Mouse (Mus musculus): ENCODE results near the gene Olfr891. TPM values are rescaled to one million over a fixed set of nuclear protein-coding genes. Genes with fewer than 3 reads are reported as not detected.
"Not testable (repeated sequence)": the region's sequence is repeated elsewhere in the genome, so short reads cannot be mapped to it uniquely, and the experiment has no call there.

The Olfr891 gene
- total RNA-seq (2021): not detected
- long read RNA-seq, experiment 1: 0 reads
- long read RNA-seq, experiment 2: 0 reads

GRCm38 (mm10) chr9:38180721-38181120 lies at the start of gene Olfr891:
TSS of gene Olfr891 (minus strand) at chr9:38180821.
- no peak for DNase-seq (ENCODE audit: low spot score)

- no peak for DNase-seq (ENCODE audit: low spot score)
Measured at GRCm38 (mm10) chr9:38217755-38218154, 37.1 kb upstream of the Olfr891 start, which contains the start of gene Olfr894. TSS of gene Olfr894 (plus strand) at chr9:38218055.

- DNase-seq (ENCODE audit: low spot score): no peak
Measured at GRCm38 (mm10) chr9:38208065-38208464, 27.4 kb upstream of the Olfr891 start, which contains the start of gene Olfr893. TSS of gene Olfr893 (plus strand) at chr9:38208365.

GRCm38 (mm10) chr9:38168341-38168740 lies 12.3 kb downstream of the Olfr891 start:
- DNase-seq (ENCODE audit: low spot score): not testable (repeated sequence)

- no peak for DNase-seq (ENCODE audit: low spot score)
Measured at GRCm38 (mm10) chr9:38142217-38142616, 38.4 kb downstream of the Olfr891 start, which contains the start of gene Olfr890. TSS of gene Olfr890 (plus strand) at chr9:38142517.

Other genes starting within 250 kb of the Olfr891 start
- gene Olfr881, start 189.0 kb downstream of the Olfr891 start, total RNA-seq (2021): not detected
- not detected for gene Olfr883, start 155.0 kb downstream of the Olfr891 start, total RNA-seq (2021)
- gene Olfr884, start 134.3 kb downstream of the Olfr891 start, total RNA-seq (2021): not detected
- gene Olfr885, start 119.5 kb downstream of the Olfr891 start, total RNA-seq (2021): not detected
- gene Olfr887, start 96.7 kb downstream of the Olfr891 start, total RNA-seq (2021): not detected
- gene Olfr888, start 72.7 kb downstream of the Olfr891 start, total RNA-seq (2021): not detected
- not detected for gene Olfr889, start 65.6 kb downstream of the Olfr891 start, total RNA-seq (2021)
- not detected for gene Olfr890, start 38.3 kb downstream of the Olfr891 start, total RNA-seq (2021)
- not detected for gene Olfr893, start 27.5 kb upstream of the Olfr891 start, total RNA-seq (2021)
- gene Olfr894, start 37.2 kb upstream of the Olfr891 start, total RNA-seq (2021): not detected
- not detected for gene Olfr143, start 72.0 kb upstream of the Olfr891 start, total RNA-seq (2021)
- gene Olfr895, start 87.0 kb upstream of the Olfr891 start, total RNA-seq (2021): not detected
- not detected for gene Olfr896-ps1, start 110.3 kb upstream of the Olfr891 start, total RNA-seq (2021)
- not detected for gene Olfr25, start 148.2 kb upstream of the Olfr891 start, total RNA-seq (2021)
- gene Olfr898, start 167.6 kb upstream of the Olfr891 start, total RNA-seq (2021): not detected
- gene Olfr250, start 186.1 kb upstream of the Olfr891 start, total RNA-seq (2021): not detected
- gene Olfr251, start 196.3 kb upstream of the Olfr891 start, total RNA-seq (2021): not detected
- gene Olfr147, start 220.9 kb upstream of the Olfr891 start, total RNA-seq (2021): not detected
- gene Olfr901, start 248.6 kb upstream of the Olfr891 start, total RNA-seq (2021): not detected